Mouse (Mus musculus) frontal cortex, postnatal 36 days (tissue): ENCODE measurements around the gene Rbfox1.

Experiments
- DNase-seq, 2 experiments: peaks; one replicate each; pipeline ENCODE4 v3.0.0; 2022; ENCODE audit warnings: low spot score in 2 of 2

Rbfox1 gene

DNA sequence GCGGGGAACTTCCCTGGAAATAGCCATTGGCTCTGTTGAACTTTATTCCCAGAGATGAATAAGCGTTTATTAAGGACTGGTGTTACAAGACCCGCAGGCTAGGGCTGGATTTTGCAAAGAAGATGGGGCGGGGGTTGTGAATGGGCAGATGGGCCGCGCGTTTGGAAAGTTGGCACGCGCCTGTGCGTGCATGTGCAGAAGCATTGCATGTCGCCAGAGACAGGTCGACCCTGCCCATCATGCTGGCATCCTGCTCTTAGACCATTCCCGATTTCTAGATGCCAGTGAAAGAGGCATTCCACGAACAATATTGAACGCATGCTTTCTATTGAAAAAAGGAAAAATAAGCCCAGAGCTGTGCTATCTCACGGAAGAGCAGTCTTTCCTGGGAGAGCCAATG is 464.2 kb downstream of the Rbfox1 start:
- DNase-seq, result peak; percentile 44 to 65

DNA sequence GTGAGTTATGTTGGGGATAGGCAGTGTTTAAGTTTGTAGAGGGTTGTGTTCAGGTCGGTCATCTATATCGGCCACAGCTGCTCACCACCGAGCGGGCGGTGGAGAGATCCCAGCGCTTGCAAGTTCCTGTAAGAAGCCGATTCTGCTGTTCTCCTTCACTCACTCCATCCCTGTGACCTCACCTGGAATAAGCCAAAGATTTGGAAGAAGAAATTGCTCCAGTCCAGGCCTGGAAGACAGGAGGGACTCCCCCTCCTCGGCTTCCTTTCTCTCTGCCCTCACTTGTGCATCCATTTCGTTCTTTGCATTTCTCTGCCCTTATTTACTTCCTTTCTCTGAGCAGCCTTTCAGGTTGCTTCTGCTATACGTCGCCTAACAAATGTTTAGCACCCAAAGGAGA is 465.1 kb downstream of the Rbfox1 start:
- DNase-seq, result no peak

DNA sequence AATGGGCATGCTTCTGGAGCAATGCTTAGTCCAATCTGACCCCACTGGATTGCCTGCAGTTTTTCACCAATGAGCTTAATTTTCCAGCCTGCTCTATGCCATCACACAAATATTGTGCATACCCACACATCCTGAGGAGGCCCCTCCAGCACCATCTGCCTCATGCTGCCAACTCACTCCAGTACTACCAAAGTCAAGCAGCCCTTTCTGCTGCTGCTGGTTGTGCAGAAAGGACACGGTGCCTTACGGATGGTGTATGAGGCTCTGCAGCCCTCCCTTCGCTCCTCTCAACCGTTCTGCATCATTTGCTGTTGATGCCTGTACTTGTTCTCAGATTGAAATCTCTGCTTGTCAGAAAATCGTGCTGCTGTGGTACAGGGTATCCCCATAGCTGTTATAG is 468.0 kb downstream of the Rbfox1 start:
- DNase-seq, result peak in 1 of 2 experiments; percentile 44

DNA sequence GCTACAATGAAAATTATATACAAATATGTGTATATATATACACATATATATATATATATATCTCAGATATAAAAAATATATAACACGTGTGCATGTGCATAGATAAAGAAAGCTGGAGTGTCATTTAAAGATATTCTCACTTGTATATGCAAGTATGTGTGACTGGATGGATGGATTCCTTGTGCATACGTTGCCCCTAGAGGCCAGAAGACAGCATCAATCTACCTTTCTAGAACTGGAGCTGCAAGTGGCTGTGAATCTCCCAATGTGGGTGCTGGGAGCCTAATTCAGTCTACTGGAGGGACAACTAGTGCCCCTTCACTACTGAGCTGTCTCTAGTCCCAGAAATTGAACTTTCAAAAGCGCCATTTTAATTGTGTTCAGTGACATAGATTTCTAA is 471.8 kb downstream of the Rbfox1 start:
- no peak for DNase-seq

DNA sequence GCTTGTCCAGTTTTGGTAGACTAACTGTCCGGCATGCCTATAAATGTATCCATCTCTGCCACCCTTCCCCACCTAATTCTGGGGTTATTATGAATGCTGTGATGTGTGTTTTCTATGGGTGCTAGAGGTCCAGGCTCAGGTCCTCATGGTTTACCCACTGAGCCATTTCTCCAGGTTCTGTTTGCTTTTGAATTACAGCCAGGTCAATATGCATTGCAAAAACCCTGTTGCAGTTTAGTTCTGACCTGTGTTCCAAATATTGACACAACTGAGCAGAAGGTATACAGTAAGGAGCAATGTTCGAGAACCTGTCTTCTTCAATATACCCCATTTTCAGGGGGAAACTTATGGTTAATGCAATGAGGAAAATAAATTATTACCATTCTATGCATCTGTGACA is 480.6 kb downstream of the Rbfox1 start:
- DNase-seq, result no peak

DNA sequence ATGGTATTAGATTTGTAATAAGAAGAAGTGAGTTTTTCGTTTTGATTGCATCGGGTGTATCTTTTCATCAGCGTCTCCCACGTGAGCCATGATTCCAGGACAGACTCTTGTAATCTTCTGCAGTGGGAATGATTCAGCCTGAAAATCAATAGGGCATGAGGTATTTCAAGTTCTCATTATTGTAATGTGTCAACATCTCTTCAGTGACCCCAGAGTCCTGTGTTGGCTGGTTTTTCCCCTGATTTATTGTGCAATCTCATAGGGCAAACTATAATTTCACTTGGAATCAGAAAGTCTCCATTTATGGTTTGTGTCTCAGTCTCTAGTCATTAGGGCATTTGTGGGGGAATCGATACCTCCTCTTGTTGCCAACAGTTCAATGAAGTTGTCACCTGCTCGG is 481.5 kb downstream of the Rbfox1 start:
- DNase-seq, result no peak

DNA sequence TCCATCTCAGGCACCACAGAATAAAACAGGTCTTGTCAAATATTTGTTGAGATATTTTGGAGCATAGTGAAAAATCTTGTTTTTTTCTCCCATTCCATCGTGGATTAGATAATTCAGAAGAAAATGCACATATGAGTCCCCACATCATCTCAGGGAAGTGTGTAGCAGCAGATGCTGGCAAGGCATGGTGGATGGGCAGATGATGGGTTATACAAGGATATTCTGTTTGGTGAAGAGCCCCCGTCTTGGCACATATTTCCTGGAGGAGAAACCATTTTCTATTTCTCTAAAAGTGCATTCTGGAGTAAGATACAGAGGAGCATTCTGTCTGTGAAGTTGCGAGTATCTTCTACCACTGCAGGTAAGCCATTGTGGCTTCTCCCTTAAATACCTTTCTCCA is 495.8 kb downstream of the Rbfox1 start:
- DNase-seq, result peak in 1 of 2 experiments; percentile 49

DNA sequence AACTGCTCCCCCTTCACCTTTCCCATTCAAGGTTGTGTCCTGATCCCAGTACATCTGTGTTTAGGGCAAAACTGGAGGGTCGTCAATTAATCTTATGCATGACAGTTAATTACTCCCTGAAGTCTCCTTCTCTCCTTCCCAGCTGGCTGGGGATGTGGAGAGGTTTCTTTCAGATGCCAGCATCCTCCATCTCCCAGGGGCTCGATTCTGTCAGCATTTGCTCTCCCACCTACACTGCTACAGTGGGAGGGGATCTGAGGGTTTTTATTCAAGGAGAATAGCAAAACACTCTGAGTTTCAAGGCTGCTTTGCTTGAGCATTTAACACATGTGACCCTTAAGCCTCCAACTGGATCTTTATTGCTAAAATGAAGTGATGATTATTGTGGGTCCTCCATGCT is 496.4 kb downstream of the Rbfox1 start:
- DNase-seq, result no peak

DNA sequence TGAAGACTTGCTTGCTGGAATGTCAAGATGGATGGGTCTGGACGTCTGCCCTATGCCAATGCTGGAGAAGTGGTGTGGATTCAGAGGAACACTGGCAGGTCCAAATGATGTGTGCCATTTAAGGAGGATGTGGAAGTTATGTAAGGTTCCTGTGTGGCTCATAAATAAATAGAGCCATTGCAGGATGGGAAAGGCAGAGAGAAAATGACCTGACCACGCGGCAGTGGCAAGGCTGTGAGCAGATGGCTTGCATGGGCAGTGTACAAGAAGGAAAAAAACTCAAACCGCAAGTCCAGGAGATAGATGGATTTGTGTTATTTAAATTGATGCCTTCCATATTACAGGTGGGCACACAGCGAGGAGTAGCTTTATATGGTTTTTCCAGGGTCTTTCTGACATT is 497.6 kb downstream of the Rbfox1 start:
- no peak for DNase-seq

DNA sequence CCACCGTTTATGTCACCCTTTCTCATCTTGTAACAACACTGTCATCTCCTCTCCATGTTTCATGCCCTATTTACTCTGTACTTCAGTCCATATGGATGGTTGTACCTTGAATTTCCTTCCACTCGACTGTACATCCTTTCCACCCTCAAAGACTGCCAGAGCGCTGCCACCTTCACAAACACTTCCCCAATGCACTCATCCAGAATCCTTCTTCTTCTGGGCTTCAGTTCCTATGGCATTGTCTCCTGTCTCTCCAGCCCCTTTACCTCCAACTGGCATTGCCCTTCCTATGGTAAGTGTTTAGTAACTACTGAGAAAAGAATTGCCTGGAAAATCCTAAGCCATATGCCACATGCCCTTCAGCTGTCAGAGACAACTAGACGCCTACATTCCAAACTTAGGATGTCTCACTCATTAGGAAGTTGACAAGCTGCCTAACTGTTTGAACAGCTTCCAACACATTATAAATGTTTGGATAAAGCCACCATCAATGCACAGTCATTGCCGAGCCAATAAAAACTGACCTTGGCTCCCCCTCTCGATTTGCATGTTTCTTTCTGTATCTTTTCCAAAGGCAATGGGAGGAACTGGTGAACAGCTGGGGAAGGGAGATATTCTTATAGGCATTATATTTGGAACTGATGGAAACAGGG is 505.2 kb downstream of the Rbfox1 start:
- DNase-seq, result peak in 1 of 2 experiments; percentile 34

DNA sequence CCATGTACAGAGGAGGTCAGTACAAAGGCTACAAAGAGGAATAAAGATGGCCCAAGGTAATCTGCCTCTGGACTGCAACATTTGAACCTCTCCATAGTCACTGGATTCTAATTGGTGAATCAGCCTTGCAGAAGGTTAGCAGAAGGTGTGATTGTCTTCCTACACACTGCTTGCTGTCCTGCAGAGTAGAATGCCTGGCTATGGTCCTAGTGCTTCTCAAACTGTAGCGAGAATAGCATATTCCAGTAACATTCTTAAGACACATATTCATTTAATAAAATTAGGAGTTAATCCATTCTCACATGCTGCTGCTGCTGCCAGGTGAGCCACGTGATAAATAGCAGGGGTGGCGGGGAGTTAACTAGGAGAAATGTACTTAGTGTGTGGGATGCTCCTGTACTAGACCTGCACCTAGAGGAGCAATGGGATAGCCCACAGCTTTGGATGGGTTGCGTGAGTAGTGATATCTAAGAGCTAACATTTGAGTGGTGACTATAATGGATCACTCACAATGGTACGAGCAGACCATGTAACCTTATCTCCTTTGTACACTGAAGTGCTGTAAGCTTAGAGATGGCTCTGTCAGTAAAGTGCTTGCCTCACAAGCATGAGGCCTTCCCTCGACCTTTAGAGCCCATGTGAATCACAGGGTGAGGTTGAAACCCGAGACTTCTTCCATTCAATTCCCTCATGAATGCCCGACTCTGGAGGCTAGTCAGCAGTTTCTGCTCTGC is 511.7 kb downstream of the Rbfox1 start:
- no peak for DNase-seq

DNA sequence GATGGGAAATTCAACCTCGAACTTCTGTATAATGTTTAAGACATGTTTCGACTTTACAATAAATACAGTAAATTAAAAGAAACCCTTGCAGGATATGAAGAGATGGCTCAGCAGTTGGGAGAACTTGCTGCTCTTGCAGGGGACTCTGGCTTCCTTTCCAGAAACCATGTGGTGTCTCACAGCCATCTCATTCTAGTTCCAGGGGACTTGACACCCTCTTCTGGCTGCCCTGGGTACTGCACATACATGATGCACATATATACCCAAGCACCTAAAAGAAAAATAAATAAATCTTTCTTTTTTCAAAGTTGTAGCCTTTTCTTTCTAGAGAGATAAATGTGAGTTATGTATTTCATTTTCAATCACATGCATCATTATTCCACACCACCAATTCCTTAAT is 512.5 kb downstream of the Rbfox1 start:
- no peak for DNase-seq

DNA sequence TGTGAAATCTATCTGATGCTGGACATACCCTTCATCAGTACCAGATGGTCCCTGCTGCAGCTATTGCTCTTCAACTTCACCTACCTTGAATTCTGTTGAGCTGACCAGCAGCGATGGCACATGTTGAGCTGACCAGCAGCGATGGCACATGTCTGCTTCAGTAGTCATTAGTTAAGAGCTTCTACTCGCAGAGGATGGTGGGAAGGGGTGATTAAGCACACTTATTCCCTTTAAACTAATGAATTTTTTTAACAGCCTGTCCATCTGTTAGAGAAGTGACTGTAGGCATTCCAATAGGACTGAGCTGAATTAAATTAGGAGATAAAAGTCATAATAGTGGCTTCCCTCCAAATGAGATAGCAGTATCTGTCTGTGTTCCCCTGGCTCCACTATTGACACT is 517.7 kb downstream of the Rbfox1 start:
- DNase-seq, result no peak

DNA sequence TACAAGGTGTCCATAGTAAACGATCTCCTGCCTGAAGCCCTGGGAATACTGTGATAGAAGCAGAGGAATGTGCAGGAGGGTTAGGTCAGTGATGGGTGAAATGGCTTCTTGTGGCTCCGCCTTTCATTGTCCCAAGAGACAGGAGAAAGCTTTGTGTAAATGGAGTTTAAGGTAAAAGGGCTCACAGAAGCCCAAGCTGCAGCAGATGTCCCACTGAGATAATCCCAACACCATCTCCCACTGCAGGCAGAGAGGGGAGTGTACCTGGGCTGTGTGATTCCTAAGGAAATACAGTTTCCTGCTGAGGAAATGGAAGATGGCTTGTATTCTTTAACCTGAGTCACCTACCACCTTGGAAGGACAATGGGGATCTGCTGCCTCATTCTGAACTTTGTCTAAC is 529.7 kb downstream of the Rbfox1 start:
- no peak for DNase-seq

DNA sequence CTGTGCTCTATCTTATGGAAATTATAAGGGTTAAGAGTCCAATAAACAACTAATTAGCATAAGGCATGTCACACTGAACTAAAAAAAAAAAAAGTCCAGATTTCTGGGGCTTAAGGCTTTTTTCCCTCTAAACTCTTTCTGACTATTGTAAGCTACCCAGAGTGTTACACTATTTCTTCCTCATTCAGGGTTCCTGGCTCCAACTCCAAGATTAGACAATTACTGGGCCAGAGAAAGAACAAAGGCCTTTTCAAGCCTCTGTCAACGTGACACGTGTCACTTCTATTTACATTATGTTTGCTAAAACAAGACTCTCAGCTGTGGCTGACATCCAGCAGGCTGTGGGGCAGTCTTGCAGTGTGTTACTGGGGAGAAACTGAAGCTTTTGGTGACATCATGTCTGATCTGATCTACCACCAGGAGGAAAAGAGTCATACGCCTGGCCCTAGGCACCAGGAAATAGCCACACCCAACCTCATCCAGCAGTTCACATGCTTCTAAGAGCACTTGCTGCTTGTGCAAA is 536.5 kb downstream of the Rbfox1 start:
- DNase-seq, result no peak

DNA sequence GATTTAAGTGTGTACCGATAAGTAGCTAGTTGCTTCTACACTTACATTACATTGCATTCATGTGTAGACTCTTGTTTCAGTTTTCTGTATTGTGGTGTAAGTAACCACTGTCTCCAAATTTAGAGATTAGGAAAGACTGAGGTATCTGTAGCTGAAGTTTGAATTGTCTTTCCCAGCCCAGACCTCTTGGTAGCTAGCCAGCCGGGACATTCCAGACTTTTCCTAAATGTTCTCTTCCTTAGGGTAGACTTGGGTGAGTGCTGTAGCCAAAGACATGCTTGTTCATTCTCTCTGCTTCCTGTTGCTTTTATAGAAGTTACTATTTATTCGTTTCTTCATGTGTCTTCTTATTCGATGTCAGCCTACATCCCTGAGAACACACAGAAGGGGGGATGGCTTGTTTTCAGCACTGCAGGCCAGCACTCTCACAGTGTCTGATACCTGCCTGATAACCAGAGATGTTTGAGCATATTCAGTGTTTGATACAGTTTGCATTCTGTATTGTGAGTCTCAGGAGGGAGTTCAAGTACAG is 538.8 kb downstream of the Rbfox1 start:
- DNase-seq, result no peak

DNA sequence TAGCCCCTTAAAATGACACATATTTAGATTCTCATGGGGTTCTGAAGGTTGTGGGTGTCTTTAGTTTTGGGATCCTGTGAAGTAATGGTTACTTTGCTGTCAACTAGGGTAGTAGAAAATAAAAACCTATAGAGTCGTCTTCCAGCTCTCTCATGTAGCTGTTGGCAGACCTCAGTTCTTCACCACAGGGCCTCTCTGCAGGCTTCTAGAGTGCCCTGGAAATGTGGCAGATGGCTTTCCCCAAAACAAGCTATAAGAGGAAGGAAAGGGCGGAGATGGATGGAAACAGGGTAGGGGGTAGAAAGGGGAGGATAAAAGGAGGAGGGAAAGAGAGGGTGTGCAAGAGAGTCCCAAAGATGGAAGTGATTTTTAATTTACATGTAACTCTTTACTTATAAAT is 539.6 kb downstream of the Rbfox1 start:
- DNase-seq, result no peak

DNA sequence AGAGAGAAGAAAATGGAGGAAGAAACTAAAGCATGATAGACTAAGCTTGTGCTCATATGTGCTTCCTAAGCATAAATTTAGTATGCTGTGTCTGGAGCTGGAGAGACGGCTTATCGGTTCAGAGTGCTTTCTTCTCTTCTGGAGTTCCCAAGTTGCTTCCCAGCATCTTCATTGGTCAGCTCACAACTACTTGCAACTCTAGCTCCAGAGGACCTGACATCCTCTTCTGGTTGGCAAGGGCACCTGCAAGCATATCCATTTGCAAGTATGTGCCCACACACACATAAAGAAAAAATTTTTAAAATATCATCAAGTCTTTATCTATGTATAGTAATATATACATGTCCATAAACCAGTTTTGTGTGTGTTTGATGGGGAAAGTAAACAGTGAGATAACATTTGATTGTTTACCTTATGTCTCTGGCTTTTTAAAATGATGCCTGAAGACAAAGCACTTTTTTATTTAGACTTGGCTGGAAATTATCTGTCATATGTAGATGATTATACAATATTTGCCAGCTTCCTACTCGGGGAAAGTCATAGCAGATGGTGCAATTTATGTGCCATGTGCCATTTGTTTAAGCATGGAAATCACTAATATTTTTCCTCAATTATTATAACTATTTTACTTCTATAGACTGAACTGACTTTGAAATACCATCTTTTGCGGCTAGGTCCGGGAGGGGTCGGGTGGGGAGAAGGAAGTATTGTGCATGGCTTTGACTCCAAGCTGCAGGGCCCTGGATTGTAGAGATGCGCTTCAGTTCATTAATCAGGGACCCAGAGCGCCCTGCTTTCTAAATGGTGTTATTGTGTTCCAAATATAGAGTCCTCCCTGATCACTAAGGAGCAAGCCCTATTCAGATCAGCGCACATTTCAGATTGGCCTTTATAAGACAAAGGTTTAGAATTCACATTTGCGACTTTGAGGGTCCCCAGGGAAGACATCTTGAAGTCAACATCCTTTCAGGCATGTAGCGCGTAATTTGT is 542.4 kb downstream of the Rbfox1 start:
- no peak for DNase-seq

DNA sequence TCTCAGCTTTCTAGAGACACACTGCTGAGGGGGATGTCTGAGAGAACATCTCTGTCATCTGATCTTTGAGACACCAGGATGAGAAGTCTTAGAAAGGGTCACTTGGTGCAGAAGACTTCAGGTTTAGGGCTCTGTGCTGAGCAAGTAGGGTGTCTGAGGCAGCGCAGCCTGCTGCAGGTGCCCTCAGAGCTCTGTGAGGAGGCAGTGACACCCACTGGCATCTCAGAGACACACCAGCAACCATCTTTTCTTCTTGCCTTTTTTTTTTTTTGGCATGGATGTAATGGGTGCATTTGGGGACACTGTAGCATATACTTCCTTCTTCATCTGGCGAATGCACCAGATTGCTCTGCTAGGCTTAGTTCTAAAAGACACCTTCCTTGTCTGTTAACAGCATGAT is 545.8 kb downstream of the Rbfox1 start:
- DNase-seq, result peak; percentile 38 to 62

DNA sequence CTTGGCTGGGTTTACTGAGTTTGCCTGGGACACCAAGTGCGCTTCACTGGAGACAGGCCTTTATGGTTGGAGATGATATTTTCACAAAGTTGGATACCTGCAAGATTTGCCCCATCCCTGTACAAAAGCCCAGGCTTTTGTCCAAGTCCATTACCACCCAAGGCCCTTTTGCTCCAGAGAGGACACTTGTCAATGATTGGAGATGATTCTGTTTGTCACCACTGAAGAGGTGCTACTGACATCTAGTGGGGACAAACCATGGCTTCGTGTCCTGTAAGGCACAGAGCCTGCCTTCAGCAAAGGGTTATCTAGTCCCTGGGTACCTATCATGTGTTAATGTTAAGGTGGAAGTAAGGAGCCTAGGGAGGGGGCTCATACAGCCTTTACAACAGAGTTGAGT is 551.3 kb downstream of the Rbfox1 start:
- DNase-seq, result no peak

DNA sequence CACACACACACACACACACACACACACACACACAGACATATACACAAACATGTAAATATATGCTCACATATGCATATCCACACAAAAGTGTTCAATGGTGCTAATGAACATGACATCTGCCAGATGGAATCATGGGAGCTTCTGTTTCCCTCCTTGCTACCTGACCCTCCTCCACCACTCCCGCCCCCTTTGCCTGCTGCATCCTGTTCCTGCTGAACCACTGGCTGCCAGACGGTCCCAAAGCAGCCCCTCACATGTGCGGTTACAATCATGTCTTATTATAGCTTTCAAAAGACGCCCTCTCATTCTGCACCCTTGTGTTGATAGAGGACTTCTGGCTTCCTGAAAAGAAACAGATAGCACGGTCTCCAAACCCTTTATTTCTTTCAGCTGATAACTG is 563.1 kb downstream of the Rbfox1 start:
- peak; percentile 31 to 36 for DNase-seq

DNA sequence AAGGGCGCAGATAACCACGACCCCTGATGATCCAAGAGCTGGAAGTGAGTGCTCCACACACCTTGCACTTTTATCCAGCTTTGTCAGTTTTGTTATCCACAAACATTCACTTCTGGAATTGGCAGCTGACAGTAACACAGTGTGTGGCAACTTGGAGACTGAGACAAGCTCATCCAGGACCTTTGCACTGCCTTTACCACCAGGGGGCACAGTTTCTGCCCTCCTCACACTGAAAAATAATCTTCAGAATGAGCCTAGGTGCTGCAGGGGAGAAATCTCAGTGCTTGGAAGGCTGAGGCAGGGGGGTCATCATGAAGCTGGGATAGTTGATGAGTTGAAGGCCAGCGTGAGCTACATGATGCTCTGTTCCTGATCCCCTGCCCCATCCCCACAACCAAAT is 570.2 kb downstream of the Rbfox1 start:
- DNase-seq, result no peak
